Mouse (Mus musculus): ENCODE measurements around the gene Chd6. TPM values are rescaled to one million over a fixed set of nuclear protein-coding genes. Genes with fewer than 3 reads are reported as not detected.

Chd6 gene
- polyA plus RNA-seq, 1 experiment from 2014 or later = 19.0 TPM

GRCm38 (mm10) chr2:160921285-160921684 lies 187.6 kb downstream of the Chd6 start:
- 58% methylated on average over 5 of the region's 7 CpGs for WGBS
- Histone ChIP-seq H3K4me3 (ENCODE audit: low read depth, low read length) (no peak overlapping the region), H3K9ac (ENCODE audit: low read depth, low read length) (no peak overlapping the region), H3K27me3 (replicated peaks; ENCODE audit: control insufficient read depth, insufficient read depth, low read length) (no peaks in the 10 kb centered on the region), H3K4me1 (replicated peaks; ENCODE audit: control insufficient read depth, insufficient read depth, low read length) (no peaks in the 10 kb centered on the region), H3K36me3 (ENCODE audit: control insufficient read depth, insufficient read depth, low read length) (no peaks in the 10 kb centered on the region), H3K27ac (ENCODE audit: low read depth, low read length) (no peak overlapping the region), H3K4me2 (no peak overlapping the region), H3K9me3 (ENCODE audit: control insufficient read depth, low read length) (no peaks in the 10 kb centered on the region)
- ATAC-seq (replicated peaks; ENCODE audit: low FRiP score) (no peak), DNase-seq (ENCODE audit: low spot score) (no peak)

- no peak overlapping the region for H3K27ac ChIP-seq (ENCODE audit: low read depth, low read length)
- ATAC-seq (replicated peaks; ENCODE audit: low FRiP score) (no peak), DNase-seq (ENCODE audit: low spot score) (no peak)
- no peak overlapping the region for H3K9ac ChIP-seq (ENCODE audit: low read depth, low read length)
- no peaks in the 10 kb centered on the region for H3K36me3 ChIP-seq (ENCODE audit: control insufficient read depth, insufficient read depth, low read length)
- H3K9me3 ChIP-seq (ENCODE audit: control insufficient read depth, low read length) = no peaks in the 10 kb centered on the region
- no peak overlapping the region for H3K4me2 ChIP-seq
- H3K27me3 ChIP-seq (replicated peaks; ENCODE audit: control insufficient read depth, insufficient read depth, low read length) = peaks cover 7% of the 10 kb centered on the region
- H3K4me3 ChIP-seq (ENCODE audit: low read depth, low read length) = no peak overlapping the region
- WGBS = 78% methylated on average over 2 of the region's 2 CpGs
- H3K4me1 ChIP-seq (replicated peaks; ENCODE audit: control insufficient read depth, insufficient read depth, low read length) = no peaks in the 10 kb centered on the region
Measured at GRCm38 (mm10) chr2:160918930-160919215, 190.0 kb downstream of the Chd6 start.

GRCm38 (mm10) chr2:160918154-160918929 lies 190.5 kb downstream of the Chd6 start:
- H3K27ac ChIP-seq (ENCODE audit: low read depth, low read length) = no peak overlapping the region
- H3K9ac ChIP-seq (ENCODE audit: low read depth, low read length) = no peak overlapping the region
- peaks cover 12% of the 10 kb centered on the region for H3K27me3 ChIP-seq (replicated peaks; ENCODE audit: control insufficient read depth, insufficient read depth, low read length)
- no peak overlapping the region for H3K4me2 ChIP-seq
- no peaks in the 10 kb centered on the region for H3K9me3 ChIP-seq (ENCODE audit: control insufficient read depth, low read length)
- no peak overlapping the region for H3K4me3 ChIP-seq (ENCODE audit: low read depth, low read length)
- no peaks in the 10 kb centered on the region for H3K4me1 ChIP-seq (replicated peaks; ENCODE audit: control insufficient read depth, insufficient read depth, low read length)
- DNase-seq (ENCODE audit: low spot score) (no peak), ATAC-seq (replicated peaks; ENCODE audit: low FRiP score) (no peak)
- H3K36me3 ChIP-seq (ENCODE audit: control insufficient read depth, insufficient read depth, low read length) = no peaks in the 10 kb centered on the region
- WGBS = 56% methylated on average over 8 of the region's 8 CpGs

GRCm38 (mm10) chr2:160917313-160917712 lies 191.6 kb downstream of the Chd6 start:
- Histone ChIP-seq H3K4me2 (no peak overlapping the region), H3K4me3 (ENCODE audit: low read depth, low read length) (no peak overlapping the region), H3K36me3 (ENCODE audit: control insufficient read depth, insufficient read depth, low read length) (no peaks in the 10 kb centered on the region), H3K9me3 (ENCODE audit: control insufficient read depth, low read length) (no peaks in the 10 kb centered on the region), H3K4me1 (replicated peaks; ENCODE audit: control insufficient read depth, insufficient read depth, low read length) (no peaks in the 10 kb centered on the region), H3K27me3 (replicated peaks; ENCODE audit: control insufficient read depth, insufficient read depth, low read length) (peaks cover 22% of the 10 kb centered on the region), H3K27ac (ENCODE audit: low read depth, low read length) (no peak overlapping the region), H3K9ac (ENCODE audit: low read depth, low read length) (no peak overlapping the region)
- WGBS = 89% methylated on average over 3 of the region's 3 CpGs
- DNase-seq (ENCODE audit: low spot score) = no peak
- ATAC-seq (replicated peaks; ENCODE audit: low FRiP score) = no peak

- no peak overlapping the region for H3K27ac ChIP-seq (ENCODE audit: low read depth, low read length)
- ATAC-seq (replicated peaks; ENCODE audit: low FRiP score) = no peak
- no peak overlapping the region for H3K4me3 ChIP-seq (ENCODE audit: low read depth, low read length)
- H3K4me1 ChIP-seq (replicated peaks; ENCODE audit: control insufficient read depth, insufficient read depth, low read length) = peaks cover 2% of the 10 kb centered on the region
- no peak overlapping the region for H3K4me2 ChIP-seq
- H3K27me3 ChIP-seq (replicated peaks; ENCODE audit: control insufficient read depth, insufficient read depth, low read length) = peaks cover 28% of the 10 kb centered on the region
- no peak for DNase-seq (ENCODE audit: low spot score)
- no peak overlapping the region for H3K9ac ChIP-seq (ENCODE audit: low read depth, low read length)
- no peaks in the 10 kb centered on the region for H3K36me3 ChIP-seq (ENCODE audit: control insufficient read depth, insufficient read depth, low read length)
- H3K9me3 ChIP-seq (ENCODE audit: control insufficient read depth, low read length) = no peaks in the 10 kb centered on the region
- 84% methylated on average over 8 of the region's 8 CpGs for WGBS
Measured at GRCm38 (mm10) chr2:160916714-160917113, 192.2 kb downstream of the Chd6 start.

GRCm38 (mm10) chr2:160915821-160916610 lies 192.9 kb downstream of the Chd6 start:
- Histone ChIP-seq H3K27me3 (replicated peaks; ENCODE audit: control insufficient read depth, insufficient read depth, low read length) (peaks cover 35% of the 10 kb centered on the region), H3K27ac (ENCODE audit: low read depth, low read length) (no peak overlapping the region), H3K4me1 (replicated peaks; ENCODE audit: control insufficient read depth, insufficient read depth, low read length) (peaks cover 5% of the 10 kb centered on the region), H3K9me3 (ENCODE audit: control insufficient read depth, low read length) (no peaks in the 10 kb centered on the region), H3K4me3 (ENCODE audit: low read depth, low read length) (no peak overlapping the region), H3K36me3 (ENCODE audit: control insufficient read depth, insufficient read depth, low read length) (no peaks in the 10 kb centered on the region), H3K4me2 (no peak overlapping the region), H3K9ac (ENCODE audit: low read depth, low read length) (no peak overlapping the region)
- ATAC-seq (replicated peaks; ENCODE audit: low FRiP score) (no peak), DNase-seq (ENCODE audit: low spot score) (no peak)
- 76% methylated on average over 13 of the region's 13 CpGs for WGBS

- Histone ChIP-seq H3K9ac (ENCODE audit: low read depth, low read length) (no peak overlapping the region), H3K36me3 (ENCODE audit: control insufficient read depth, insufficient read depth, low read length) (no peaks in the 10 kb centered on the region), H3K4me3 (ENCODE audit: low read depth, low read length) (no peak overlapping the region), H3K9me3 (ENCODE audit: control insufficient read depth, low read length) (no peaks in the 10 kb centered on the region), H3K4me1 (replicated peaks; ENCODE audit: control insufficient read depth, insufficient read depth, low read length) (peaks cover 5% of the 10 kb centered on the region), H3K27ac (ENCODE audit: low read depth, low read length) (no peak overlapping the region), H3K4me2 (no peak overlapping the region), H3K27me3 (replicated peaks; ENCODE audit: control insufficient read depth, insufficient read depth, low read length) (peaks cover 49% of the 10 kb centered on the region)
- DNase-seq (ENCODE audit: low spot score) (no peak), ATAC-seq (replicated peaks; ENCODE audit: low FRiP score) (no peak)
- WGBS = 77% methylated on average over 9 of the region's 9 CpGs
Measured at GRCm38 (mm10) chr2:160914656-160915055, 194.2 kb downstream of the Chd6 start.

GRCm38 (mm10) chr2:160912231-160912671 lies 196.6 kb downstream of the Chd6 start, which contains the start of gene Emilin3:
TSS of gene Emilin3 (minus strand) at chr2:160912328.
- 3% methylated on average over 46 of the region's 46 CpGs for whole genome bisulfite sequencing

More at GRCm38 (mm10) chr2:160912231-160912671, 196.6 kb downstream of the Chd6 start, which contains the start of gene Emilin3:
- peak; percentile 35 for DNase-seq (ENCODE audit: low spot score)
- Histone ChIP-seq H3K27ac (ENCODE audit: low read depth, low read length) (no peak within 1 kb of the TSS), H3K4me3 (ENCODE audit: low read depth, low read length) (peak within 1 kb of the TSS; percentile 40), H3K36me3 (ENCODE audit: control insufficient read depth, insufficient read depth, low read length) (no peaks in the 10 kb centered on the region), H3K4me1 (replicated peaks; ENCODE audit: control insufficient read depth, insufficient read depth, low read length) (peaks cover 5% of the 10 kb centered on the region), H3K4me2 (peak within 1 kb of the TSS; percentile 63), H3K9me3 (ENCODE audit: control insufficient read depth, low read length) (no peaks in the 10 kb centered on the region), H3K9ac (ENCODE audit: low read depth, low read length) (no peak within 1 kb of the TSS), H3K27me3 (replicated peaks; ENCODE audit: control insufficient read depth, insufficient read depth, low read length) (peaks cover 64% of the 10 kb centered on the region)
- no peak for ATAC-seq (replicated peaks; ENCODE audit: low FRiP score)
